Mouse (Mus musculus) right cerebral cortex, postnatal 14 days (tissue): ENCODE measurements around the gene Gnaq.
"Not testable (repeated sequence)": the region's sequence is repeated elsewhere in the genome, so short reads cannot be mapped to it uniquely, and the experiment has no call there.

ENCODE experiments used
- DNase-seq: peaks from one replicate; pipeline ENCODE4 v3.0.0; 2022

The Gnaq gene

DNA sequence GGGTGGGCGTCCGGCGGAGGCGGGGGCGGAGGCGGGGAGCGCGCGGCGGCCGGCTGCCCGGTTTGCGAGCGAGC, at the start of gene Gnaq:
Gnaq (plus strand) TSS at position 41 of the 74 bp plus-strand sequence.
- DNase-seq: no peak

DNA sequence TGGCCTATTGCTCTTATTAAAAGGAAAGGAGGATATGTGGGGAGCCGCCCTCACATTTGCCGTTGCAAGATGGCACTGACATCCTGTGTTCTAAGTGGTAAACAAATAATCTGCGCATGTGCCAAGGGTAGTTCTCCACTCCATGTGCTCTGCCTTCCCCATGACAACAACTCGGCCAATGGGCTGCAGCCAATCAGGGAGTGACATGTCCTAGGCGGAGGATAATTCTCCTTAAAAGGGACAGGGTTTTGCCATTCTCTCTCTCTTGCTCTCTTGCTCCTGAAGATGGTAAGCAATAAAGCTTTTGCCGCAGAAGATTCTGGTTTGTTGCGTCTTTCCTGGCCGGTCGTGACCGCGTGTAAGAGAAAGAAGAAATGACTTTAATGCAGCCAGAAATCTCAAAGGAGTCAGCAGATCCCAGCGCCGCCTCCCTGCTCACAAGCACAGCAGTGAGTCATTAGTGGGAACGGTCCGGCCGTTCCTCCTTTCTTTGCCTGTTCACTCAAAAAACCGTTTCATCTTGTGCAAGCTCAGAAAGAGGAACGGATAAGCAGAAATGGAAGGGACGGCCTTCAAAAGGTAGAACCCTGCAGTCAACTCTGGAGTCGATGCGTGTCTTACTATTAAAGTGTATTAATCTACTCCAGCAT, 48.5 kb upstream of the Gnaq start:
- not testable (repeated sequence) for DNase-seq

DNA sequence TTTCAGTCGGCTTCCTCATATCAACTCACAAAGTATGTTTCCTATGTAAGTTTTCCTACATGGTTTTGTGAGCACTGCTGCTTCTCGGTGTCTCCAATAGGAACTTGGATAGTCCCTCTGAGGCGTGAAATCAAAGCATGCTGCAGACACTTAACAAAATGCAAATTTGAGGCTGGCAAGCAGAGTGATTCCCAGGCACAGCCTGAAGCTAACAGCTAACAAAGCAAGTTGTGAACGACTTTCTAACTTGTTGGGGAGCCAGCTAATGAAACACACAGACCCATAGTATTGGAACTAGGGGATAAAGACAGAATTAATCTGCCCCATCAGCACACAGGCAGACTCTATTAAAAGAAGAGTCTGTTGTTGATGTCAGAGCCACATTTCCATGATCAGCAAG, 47.4 kb upstream of the Gnaq start:
- DNase-seq: no peak

DNA sequence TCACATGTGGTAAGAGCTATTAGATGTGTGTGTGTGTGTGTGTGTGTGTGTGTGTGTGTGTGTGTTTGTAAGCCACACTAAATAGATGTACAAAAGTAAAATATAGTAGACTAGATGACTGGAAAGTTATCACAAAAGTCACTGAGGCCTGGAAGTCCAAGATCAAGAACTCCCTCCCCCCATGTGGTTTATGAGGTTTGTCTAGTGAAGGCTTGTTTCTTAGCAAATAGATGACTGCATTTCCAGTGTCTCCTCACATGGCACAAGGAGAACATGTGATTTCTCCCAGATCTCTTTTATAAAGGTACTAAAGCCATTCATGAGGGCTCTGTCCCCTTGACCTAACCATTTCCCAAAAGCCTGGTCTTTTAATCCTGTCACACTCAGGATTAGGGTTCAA, 46.5 kb upstream of the Gnaq start:
- no peak for DNase-seq

DNA sequence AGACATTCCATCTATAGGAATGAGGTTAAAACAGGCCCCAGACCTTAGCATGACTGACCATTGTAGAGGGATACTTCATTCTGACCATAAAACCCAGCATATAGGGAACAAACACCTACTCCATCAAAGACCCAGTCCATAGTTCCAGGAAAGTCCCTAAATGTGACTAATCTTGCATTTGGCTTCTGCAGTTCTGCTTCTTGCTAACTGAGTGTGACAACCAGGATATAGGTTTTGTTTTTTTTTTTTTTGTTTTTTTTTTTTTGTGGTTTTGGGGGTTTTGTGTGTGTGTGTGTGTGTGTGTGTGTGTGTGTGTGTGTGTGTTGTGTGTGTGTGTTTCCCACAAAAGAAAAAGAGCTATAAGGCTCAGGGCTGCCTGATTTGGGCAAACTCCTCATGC, 46.0 kb upstream of the Gnaq start:
- DNase-seq: no peak

DNA sequence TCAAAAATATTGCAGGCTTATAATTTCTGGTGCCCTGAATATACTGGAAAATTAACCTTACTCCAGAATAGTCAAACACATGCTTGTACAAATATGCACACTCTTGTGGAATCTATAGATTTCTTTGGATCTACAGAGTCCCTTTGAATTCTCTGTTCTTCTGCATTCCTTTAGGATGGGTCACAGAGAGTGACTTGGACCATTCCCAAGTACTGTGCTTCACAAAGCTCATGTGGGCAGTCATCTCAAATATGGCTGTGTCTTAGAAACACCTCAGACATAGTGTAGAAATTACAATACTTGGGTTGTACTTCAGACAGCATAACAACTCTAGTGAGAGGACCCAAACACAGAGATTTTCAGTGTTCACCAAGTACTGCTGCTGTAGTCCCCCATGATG, 45.2 kb upstream of the Gnaq start:
- DNase-seq: no peak

DNA sequence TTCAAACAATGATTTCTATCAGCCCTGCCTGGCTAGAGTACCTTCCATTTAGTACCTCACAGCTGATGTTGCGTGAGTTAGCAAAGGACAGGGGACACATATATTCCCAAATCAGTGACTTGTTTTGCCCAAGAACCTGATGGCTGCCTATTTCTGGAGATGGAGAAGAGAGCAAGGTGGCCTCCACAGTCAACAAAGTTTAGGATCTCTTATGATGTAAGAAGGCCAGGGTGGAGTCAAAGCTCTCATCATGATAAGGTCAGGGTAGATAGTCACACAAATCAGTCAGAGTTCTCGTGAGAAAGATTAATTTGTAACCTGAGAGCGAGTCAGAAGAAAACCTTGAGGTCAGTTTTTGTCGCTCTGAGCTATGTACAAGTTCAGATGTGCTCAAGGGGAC, 39.0 kb upstream of the Gnaq start:
- DNase-seq: no peak

DNA sequence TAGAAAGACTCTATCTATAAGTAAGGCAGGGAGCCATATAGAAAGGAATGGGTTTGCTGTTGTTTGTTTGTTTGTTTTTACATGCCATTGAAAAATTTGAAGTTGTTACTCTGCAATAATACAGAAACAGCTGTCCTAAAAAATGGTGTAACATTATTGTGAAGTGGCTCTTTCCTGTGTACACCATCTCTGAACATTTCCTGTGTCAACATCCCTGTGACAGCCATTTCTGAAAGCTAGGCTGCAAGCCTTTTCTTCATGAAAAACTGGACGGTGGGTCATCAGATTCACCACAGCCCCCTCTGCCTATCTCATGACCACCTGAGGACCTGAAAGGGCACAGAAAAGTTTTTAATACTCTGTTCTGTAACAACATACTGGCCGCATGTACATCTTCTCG, 22.7 kb upstream of the Gnaq start:
- DNase-seq: no peak

DNA sequence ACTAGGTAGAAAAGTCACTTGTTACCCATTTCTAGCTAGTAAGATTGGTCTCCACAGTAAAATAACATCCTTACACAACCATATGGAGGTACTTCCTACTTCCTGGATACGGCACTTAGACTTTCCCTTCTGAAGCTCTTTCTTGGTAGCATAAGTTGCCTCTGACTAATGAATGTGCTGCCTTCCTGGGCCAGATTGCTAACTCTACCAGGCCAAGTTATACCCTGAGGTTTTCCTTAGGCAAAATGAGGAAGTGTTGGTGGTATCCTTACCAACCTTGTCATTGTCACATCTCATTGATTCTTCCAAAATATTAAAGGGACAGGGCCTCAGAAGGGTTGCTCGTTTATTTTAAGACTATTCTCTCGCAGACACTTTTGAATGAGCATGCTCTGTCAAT, 22.0 kb upstream of the Gnaq start:
- DNase-seq: no peak

DNA sequence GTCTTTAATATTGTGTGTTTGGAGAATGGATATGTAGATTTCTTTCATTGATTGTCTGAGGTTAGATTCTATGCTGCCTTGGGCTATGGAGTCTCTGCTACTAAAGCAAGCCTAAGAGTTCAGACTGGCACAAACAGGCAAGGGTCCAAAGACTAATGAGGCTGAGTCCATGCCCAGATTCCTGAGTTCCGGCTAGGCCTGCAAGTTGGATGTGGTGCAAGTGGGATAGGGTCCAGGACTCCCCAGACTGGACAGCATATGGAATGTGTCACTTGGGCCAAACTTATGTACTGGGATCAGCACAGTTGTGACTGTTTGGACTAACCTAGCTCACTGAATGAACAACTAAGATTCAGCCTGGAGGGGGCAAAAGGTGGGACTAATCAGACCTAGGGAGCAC, 19.3 kb upstream of the Gnaq start:
- DNase-seq: no peak

DNA sequence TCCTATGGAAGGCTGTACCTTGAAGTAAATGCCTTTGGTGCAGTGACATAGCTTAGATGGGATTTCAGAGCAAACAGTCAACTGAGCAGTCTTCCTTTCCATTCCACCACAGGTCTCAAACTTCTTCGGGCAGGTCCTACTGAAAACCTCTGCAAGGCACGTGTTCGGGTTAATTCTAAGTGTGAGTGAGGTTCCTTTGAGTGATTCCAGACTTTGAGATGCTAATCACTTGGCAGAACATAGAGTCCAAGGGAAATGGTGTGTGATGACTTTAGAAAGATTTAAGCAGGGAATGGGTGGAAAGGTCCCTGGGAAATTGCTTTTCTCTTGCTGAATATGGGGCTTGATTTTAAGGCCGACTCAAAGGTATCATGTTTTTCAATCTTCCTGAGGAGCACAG, 14.2 kb upstream of the Gnaq start:
- no peak for DNase-seq

DNA sequence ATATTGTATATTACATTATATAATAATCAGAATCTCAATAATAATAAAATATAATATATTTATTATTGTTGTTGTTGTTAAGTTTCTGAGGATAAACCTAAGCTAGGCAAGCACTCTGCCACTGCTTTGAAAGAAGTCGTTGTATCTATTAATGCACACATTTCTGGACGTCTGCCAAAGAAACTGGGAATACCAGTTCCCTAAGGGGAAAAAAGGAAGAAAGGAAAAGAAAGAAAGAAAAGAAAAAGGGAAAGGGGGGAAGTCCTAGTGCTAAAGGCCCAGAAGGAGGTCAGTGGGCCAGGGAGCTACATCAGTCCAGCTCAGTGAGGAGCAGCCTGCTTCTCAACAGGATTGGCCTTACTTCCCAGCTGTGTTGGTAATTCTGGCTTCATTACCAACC, 11.3 kb upstream of the Gnaq start:
- DNase-seq: no peak

DNA sequence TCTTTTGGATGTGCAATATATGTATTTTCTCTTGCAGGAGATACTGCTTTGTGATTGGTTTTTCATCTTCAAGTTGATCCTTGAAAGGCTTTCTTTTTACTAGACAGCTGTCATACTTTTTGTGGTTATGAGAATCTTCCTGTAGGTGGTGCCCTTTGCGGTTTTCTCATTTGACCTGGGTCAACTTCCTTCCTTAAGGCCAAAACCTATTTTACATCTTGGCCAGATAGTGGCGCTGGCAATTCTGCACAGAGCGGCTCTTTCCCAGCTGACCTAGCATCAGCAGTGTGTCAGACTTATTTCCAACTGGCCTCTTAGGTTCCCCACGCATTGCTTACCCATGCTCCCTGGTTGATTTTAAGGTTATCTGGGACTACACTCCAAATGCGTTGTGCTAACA, 3.9 kb upstream of the Gnaq start:
- no peak for DNase-seq

DNA sequence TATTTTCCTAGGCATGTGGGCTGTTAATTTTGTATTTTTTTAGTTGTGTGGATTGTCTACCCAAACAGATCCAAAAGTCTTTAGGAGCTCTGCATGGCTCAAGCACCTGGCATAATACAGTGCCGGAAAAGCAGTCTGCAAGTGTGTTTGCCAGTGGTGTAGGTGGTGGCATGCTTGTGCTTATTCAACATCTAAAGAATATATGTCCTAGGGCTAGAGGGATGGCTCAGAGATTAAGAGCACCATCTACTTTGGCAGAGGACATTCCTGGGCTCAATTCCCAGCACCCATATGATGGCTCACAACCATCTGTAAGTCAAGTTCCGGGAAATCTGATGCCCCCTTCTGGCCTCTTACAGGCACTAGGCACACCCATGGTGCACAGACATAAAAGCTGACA, 3.5 kb upstream of the Gnaq start:
- DNase-seq: no peak

DNA sequence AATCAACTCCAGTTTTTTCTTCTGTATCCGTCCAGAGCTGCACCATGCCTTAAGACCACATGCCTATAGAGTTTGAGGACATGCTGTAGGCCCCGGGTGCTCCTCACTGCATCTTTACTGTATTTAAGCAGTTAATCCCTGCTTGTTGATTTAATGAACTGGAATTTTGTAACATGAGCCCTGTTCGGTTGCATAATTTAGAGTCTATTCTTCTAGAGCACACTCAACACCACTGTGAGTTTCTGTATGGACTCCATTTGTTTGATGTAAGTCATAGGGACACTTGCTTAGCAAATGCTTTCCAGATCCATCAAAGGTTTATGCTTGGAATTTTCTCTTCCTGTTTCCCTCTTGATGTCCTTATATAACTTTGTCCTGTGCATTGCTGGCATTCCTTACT, 2.2 kb upstream of the Gnaq start:
- DNase-seq: no peak

DNA sequence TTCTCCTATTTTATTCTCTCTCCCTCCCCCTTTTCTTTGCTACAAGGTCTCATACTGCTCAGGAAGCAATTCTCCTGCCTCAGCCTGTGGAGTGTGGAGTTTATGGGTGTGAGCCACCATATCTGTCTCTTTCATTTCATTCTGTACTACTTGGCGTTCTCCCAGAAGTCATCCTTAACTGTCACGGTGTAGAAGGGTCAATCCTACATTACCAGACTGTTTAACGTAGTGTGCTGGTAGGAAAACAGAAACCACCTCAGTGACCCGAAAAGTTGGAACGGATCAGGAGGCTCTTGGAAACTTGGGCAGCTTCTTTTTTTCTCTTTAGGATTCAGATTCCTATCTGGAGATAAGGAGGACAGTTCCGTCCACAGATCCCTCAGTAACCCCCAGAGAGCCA, 800 bp upstream of the Gnaq start:
- no peak for DNase-seq

DNA sequence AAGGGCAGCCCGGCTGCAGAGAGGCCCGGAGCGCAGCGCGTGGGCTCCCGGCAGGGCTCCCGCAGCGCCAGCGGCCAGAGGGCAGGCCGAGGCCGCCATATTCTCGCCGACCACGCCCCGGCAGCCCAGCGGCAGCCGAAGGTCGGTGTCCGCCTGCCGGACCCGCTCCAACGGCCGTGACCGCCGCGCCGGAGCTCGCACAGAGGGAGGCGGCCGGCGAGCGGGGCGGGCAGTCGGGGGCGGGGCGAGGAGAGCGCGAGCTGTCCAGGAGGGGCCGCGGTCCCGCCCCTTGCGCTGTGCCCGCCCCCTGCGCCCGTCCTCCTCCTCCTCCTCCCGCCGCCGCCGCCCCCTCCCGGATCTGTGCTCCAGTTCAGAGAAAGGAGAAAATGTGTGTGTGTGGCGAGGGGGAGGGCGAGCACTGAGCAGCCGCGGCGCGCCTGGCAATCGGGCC, 266 bp upstream of the Gnaq start:
- peak; percentile 93 for DNase-seq

DNA sequence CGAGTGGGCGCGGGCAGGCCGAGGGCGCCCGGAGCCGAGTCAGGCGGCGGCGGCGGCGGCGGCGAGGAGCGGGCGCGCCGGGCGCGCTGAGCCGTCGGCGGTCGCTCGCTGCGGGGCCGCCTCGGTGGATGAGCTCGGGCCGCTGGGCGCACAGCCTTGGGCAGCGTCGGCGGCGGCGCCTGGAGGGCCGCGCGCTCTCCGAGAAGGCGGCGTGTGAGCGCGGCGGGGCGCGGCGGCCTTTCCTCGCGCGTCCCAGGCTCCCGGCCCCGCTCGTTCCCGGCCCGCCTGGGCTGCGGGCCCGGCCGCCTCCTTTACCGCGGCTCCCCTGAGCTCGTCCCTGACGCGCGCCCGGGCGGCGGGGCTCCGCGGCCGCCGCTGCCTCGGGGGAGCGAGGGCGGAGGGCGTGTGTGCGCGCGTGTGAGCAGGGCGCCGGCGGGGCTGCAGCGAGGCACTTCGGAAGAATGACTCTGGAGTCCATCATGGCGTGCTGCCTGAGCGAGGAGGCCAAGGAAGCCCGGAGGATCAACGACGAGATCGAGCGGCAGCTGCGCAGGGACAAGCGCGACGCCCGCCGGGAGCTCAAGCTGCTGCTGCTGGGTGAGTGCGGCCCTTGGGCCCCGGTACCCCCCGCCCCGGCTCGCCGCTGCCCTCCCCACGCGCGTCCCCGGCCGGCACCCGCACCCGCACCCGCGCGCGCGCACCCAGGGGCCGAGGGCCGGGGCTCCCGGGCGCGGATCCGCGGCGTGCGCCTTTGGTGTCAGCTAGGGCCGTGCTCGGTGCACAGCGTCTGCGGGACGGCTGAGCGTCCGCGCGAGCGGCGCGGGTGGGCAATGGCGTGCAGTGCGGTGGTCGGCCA, 462 bp downstream of the Gnaq start:
- DNase-seq: peak; percentile 74

DNA sequence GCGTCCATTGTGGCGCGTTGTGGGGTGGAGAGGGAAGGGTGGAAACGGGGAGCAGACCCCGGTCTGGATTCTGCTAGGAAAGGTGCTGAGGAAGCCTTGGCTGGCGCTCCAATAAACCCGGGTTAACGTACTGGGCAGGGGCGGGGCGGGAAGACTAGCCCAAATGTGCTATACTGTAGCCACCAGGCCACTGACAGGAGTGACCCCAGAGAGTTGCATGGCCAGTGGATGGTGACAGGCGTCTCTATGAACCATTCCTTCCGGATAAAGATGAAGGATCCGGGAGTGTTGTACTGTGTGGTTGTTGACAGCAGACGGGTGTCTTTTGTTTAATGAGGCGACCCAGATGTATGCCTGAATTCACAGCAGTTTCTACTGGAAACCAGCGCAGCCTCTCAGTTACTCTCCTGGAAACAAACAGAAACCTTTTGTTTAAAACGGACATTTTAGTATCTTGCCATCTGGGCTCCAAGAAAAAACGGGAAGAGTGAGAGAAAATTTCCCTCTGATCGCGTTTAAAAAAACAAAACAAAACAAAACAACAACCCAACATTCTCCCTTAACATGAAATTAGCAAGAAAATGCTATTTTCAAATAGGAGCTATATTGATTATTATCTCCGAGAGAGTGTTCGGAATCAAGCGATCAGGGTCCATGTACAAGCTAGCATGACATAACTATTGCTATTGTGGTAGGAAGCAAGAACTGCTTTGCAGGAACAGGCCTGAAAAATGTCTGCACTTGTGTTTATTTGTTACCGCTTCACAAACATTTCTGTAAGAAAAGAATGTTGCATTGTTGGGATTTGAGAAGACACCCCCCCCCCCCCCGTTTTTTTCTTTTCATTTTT, 1.3 kb downstream of the Gnaq start:
- DNase-seq: no peak

DNA sequence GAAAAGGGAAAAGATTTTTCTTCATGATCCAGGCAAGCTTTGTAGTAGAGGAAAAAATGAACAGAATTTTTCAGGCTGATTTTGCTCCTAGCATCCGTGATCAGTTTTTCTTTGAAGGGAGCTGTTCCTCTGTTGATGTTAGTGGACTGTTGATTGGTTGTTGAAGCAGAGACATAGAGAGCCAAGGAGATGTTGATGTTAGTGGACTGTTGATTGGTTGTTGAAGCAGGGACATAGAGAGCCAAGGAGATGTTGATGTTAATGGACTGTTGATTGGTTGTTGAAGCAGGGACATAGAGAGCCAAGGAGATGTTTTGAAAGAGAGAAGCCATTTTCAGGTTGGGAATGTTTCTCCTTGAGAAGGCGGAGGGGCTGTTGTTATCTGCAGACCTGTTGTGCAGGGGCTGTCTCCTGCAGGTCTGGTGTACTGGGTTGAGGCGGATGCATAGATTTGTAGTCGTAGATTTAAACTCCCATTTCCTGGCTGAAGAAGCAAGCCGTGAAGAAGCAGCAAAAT, 5.5 kb downstream of the Gnaq start:
- no peak for DNase-seq

DNA sequence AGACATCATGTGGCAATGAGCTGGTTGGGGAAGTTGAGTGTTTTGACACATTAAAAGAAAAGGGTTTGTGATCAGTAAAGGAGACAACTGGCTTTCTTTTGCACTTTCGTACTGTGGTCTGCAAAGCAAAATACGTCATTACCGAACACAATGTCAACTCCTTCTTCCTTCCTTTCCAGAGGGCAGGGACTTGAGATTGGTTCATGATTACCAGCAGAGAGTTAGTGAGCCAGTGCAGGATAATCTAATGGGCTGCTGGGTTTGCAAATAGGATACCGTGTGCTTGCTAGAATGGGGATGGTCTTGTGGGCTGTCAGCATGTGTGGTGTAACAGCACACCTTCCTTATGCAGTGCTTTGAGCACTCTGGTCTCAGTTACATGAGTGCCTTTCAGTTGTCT, 8.1 kb downstream of the Gnaq start:
- no peak for DNase-seq

DNA sequence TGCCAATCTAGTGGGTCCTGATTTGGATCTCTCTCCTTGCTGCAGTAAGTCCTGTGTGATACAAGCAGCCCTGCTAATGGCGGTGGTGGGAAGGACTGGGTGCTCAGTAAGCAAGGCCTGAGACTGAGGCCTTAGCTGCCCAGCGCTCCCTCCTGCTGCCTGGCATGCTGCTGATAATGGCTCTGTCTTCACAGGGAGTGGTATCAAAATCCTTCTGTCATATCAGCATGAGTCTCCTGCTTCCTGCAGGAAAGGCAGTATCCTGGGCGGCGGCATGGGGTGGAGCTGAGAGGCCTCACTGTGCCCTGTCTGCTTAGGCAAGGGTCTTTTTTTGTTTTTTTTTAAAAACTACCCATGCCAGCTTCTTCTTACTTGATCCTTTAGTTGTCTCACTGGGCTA, 9.2 kb downstream of the Gnaq start:
- DNase-seq: no peak

DNA sequence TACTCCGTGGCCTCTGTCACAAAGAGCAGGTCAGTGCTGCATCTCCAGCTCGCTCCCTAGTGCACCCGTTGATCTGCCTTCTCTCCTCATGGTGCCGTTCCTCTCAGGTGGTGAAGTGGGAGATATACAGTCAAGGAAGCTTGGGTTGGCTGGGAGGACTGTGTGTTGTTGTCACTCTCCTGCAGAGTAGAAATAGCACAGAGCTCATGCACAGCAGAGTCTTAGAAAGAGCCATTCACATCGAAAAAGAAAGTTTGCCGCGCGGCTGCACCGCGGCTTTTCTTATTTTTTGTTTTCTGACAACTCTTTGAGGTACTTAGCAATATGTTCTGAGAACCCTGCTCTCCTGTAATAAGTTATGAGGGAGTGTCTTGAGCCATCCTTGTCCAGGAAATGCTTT, 10.4 kb downstream of the Gnaq start:
- DNase-seq: no peak

DNA sequence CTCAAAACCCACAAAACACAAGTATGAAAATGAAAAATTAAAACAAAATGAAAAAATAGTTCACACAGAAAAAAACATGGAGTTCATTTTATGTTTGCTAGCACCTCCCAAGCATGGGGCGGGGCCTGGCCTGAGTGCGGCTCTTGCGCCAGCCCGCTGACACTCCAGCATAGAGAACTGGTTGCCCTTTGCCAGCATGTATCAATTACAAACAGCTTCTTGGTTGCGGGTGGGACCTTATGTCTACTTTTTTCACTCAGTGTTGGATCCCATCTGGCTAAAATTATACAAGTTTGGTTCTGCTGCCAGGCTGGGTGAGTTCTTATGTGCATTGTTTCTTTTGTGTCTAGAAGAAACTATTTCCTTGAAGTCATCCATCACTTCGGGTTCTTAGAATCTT, 14.8 kb downstream of the Gnaq start:
- no peak for DNase-seq
